Mouse (Mus musculus): ENCODE measurements around the gene Sec14l5.

Sec14l5 gene

GRCm38 (mm10) chr16:5155014-5155413 lies 8.1 kb downstream of the Sec14l5 start:
- no peak for DNase-seq

GRCm38 (mm10) chr16:5156495-5156894 lies 9.6 kb downstream of the Sec14l5 start:
- no peak for DNase-seq

GRCm38 (mm10) chr16:5157113-5157512 lies 10.2 kb downstream of the Sec14l5 start:
- DNase-seq, result no peak

- no peak for DNase-seq
Observed at GRCm38 (mm10) chr16:5159248-5159647, 12.3 kb downstream of the Sec14l5 start.

GRCm38 (mm10) chr16:5164327-5164726 lies 17.4 kb downstream of the Sec14l5 start:
- no peak for DNase-seq

GRCm38 (mm10) chr16:5168038-5168437 lies 21.1 kb downstream of the Sec14l5 start:
- no peak for DNase-seq

- no peak for DNase-seq
Observed at GRCm38 (mm10) chr16:5168829-5169228, 21.9 kb downstream of the Sec14l5 start.

GRCm38 (mm10) chr16:5172636-5173035 lies 25.7 kb downstream of the Sec14l5 start:
- no peak for DNase-seq

GRCm38 (mm10) chr16:5183310-5183975 lies 36.5 kb downstream of the Sec14l5 start:
- no peak for DNase-seq

- no peak for DNase-seq
Observed at GRCm38 (mm10) chr16:5184101-5184500, 37.2 kb downstream of the Sec14l5 start.

GRCm38 (mm10) chr16:5184956-5185355 lies 38.0 kb downstream of the Sec14l5 start:
- DNase-seq, result no peak

GRCm38 (mm10) chr16:5185691-5186090 lies 38.8 kb downstream of the Sec14l5 start:
- no peak for DNase-seq

- DNase-seq, result no peak
Observed at GRCm38 (mm10) chr16:5186234-5186633, 39.3 kb downstream of the Sec14l5 start.

GRCm38 (mm10) chr16:5195080-5195479 lies 48.2 kb downstream of the Sec14l5 start:
- DNase-seq, result peak; percentile 74

- peak; percentile 65 for DNase-seq
Observed at GRCm38 (mm10) chr16:5202681-5203080, 55.8 kb downstream of the Sec14l5 start.

GRCm38 (mm10) chr16:5203200-5203599 lies 56.3 kb downstream of the Sec14l5 start:
- peak; percentile 23 for DNase-seq

GRCm38 (mm10) chr16:5203668-5204433 lies 56.9 kb downstream of the Sec14l5 start, which contains the start of gene Nagpa:
TSS of gene Nagpa (minus strand) at chr16:5204012.
- peak; percentile 77 for DNase-seq

GRCm38 (mm10) chr16:5205431-5205970 lies 58.6 kb downstream of the Sec14l5 start:
- DNase-seq, result no peak

GRCm38 (mm10) chr16:5206051-5206450 lies 59.1 kb downstream of the Sec14l5 start:
- no peak for DNase-seq

- no peak for DNase-seq
Observed at GRCm38 (mm10) chr16:5210365-5210764, 63.5 kb downstream of the Sec14l5 start.

GRCm38 (mm10) chr16:5212150-5212549 lies 65.2 kb downstream of the Sec14l5 start:
- DNase-seq, result no peak

- no peak for DNase-seq
Observed at GRCm38 (mm10) chr16:5214126-5214525, 67.2 kb downstream of the Sec14l5 start.

GRCm38 (mm10) chr16:5216686-5217085 lies 69.8 kb downstream of the Sec14l5 start:
- no peak for DNase-seq
